Mouse (Mus musculus) midbrain, postnatal 0 days (tissue): ENCODE data around the gene Tut4. TPM values are rescaled to one million over a fixed set of nuclear protein-coding genes. Genes with fewer than 3 reads are reported as not detected.

ENCODE experiments used
- ATAC-seq: fragments of 200-750 bp; cut with Nextera tagmentation; 2 replicates; pipeline ENCODE4 v1.8.0; 2017; ENCODE audit warnings: moderate number of reproducible peaks, mild to moderate bottlenecking, moderate TSS enrichment, moderate library complexity; ENCODE audit not compliant: low FRiP score
- DNase-seq: peaks from one replicate; pipeline ENCODE4 v3.0.0-alpha.2; 2015; ENCODE audit warnings: low spot score
- H3K27ac ChIP-seq: fragments of 300-500 bp; sonication (generic); 2 replicates; pipeline ENCODE4 v1.5.1; 2014; ENCODE audit warnings: low read depth, mild to moderate bottlenecking, low read length, mixed read lengths
- H3K27me3 ChIP-seq: fragments of 300-500 bp; sonication (generic); 2 replicates; pipeline ENCODE4 v1.6.1; 2014; ENCODE audit warnings: low read length, control low read depth, mixed read lengths; ENCODE audit not compliant: insufficient read depth
- H3K36me3 ChIP-seq: fragments of 300-500 bp; sonication (generic); 2 replicates; pipeline ENCODE4 v1.6.1; 2014; ENCODE audit warnings: low read length, control low read depth, mixed read lengths; ENCODE audit not compliant: insufficient read depth
- H3K4me1 ChIP-seq: fragments of 300-500 bp; sonication (generic); 2 replicates; pipeline ENCODE4 v1.6.1; 2014; ENCODE audit warnings: mild to moderate bottlenecking, control low read depth, antibody characterized with exemption, low read length, mixed read lengths; ENCODE audit not compliant: insufficient read depth
- H3K4me2 ChIP-seq: fragments of 300-500 bp; sonication (generic); 2 replicates; pipeline ENCODE4 v1.6.1; 2014; ENCODE audit warnings: low read depth, mild to moderate bottlenecking, low read length, mixed read lengths; ENCODE audit not compliant: poor library complexity, severe bottlenecking
- H3K4me3 ChIP-seq: fragments of 300-500 bp; sonication (generic); 2 replicates; pipeline ENCODE4 v1.5.1; 2014; ENCODE audit warnings: low read depth, mild to moderate bottlenecking, low read length, moderate library complexity
- H3K9ac ChIP-seq: fragments of 300-500 bp; sonication (generic); replicated peaks from 2 replicates; pipeline ENCODE4 v1.6.1; 2014; ENCODE audit warnings: mild to moderate bottlenecking, low read length, moderate library complexity, mixed read lengths; ENCODE audit not compliant: poor library complexity, severe bottlenecking
- H3K9me3 ChIP-seq: fragments of 300-500 bp; sonication (generic); 2 replicates; pipeline ENCODE4 v1.6.1; 2016; ENCODE audit warnings: low read length, control low read depth
- CTCF ChIP-seq: IDR thresholded peaks from 2 replicates; pipeline ENCODE4 v1.5.1; 2016; ENCODE audit warnings: antibody characterized with exemption, mild to moderate bottlenecking
- WGBS: fragments of 180-500 bp; shearing (Covaris S2); extraction: QIAGEN DNeasy Blood & Tissue Kit; methylation state at CpG from one replicate; pipeline ENCODE4 v1.1.7; 2014; 5-methylcytosine and 5-hydroxymethylcytosine counted together
- polyA plus RNA-seq: library from polyadenylated mRNA; unstranded; fragments of >200 nt; fragmentation: Nextera tagmentation; extraction: Ambion mirVana; gene quantifications from 2 replicates; pipeline ENCODE4 v1.2.1, GENCODE M21; 2015
- total RNA-seq: library from RNA; depleted of rRNA; stranded (reverse); fragments of >200 nt; gene quantifications from 2 replicates; pipeline ENCODE4 v1.2.3, GENCODE M21; 2014

Tut4 gene
- total and polyA plus RNA-seq, 2 experiments from 2014 or later, result 45.7 to 52.2 TPM

DNA sequence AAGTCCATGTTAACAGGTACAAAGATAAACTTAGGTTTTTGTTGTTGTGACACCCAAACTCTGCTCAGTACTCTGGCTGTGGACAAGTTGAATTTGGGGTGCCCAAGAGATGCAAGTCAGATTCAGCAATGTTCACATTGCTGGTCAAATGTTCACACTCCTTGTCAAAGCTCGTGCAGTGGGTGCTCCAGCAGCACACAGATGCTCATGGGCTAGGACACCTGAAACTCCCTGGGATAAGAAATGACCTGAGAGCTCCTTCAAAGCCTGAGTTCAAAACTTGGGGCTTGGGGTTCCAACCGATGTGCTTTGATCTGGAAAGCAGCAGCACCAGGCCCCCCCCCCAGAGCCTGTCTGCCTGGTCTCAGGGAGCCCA, 27.7 kb upstream of the Tut4 start:
- no peak overlapping the region for H3K27ac ChIP-seq
- no peak overlapping the region for H3K9ac ChIP-seq
- H3K27me3 ChIP-seq, result no peaks in the 10 kb centered on the region
- DNase-seq (no peak), ATAC-seq (no peak)
- H3K4me1 ChIP-seq, result peaks cover 10% of the 10 kb centered on the region; the same call in 1 of the 2 replicates
- no peak overlapping the region for H3K4me3 ChIP-seq
- no peak for TF ChIP-seq CTCF
- 46% methylated on average over 2 of the region's 2 CpGs for WGBS
- H3K4me2 ChIP-seq, result no peak overlapping the region
- no peaks in the 10 kb centered on the region for H3K9me3 ChIP-seq
- no peaks in the 10 kb centered on the region for H3K36me3 ChIP-seq

DNA sequence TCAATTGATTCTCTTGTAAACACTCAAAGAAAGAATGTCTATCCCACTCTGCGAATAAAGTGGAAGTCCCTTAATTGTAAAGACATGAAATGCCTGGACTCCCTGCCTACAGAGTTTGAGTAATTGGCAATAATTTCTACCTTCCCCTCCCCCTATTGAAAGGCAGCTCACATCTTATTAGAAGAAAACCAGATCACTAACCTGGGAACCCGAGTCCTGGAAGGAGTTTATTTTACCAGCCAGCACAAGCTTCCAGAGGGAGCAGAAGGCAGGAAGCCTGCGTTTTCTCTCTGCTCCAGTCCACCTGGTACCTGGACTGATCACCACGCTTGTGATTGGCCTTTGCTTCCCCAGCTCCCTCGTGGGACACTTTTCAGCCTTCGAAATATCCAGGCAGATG, 25.9 kb upstream of the Tut4 start:
- H3K4me1 ChIP-seq, result peaks cover 10% of the 10 kb centered on the region; the same call in 1 of the 2 replicates
- H3K4me2 ChIP-seq, result no peak overlapping the region
- no peaks in the 10 kb centered on the region for H3K9me3 ChIP-seq
- no peak overlapping the region for H3K27ac ChIP-seq
- H3K4me3 ChIP-seq, result no peak overlapping the region
- H3K36me3 ChIP-seq, result no peaks in the 10 kb centered on the region
- no peak overlapping the region for H3K9ac ChIP-seq
- ATAC-seq, result no peak
- DNase-seq, result no peak
- no peak for TF ChIP-seq CTCF
- H3K27me3 ChIP-seq, result no peaks in the 10 kb centered on the region
- WGBS, result 51% methylated on average over 6 of the region's 6 CpGs

DNA sequence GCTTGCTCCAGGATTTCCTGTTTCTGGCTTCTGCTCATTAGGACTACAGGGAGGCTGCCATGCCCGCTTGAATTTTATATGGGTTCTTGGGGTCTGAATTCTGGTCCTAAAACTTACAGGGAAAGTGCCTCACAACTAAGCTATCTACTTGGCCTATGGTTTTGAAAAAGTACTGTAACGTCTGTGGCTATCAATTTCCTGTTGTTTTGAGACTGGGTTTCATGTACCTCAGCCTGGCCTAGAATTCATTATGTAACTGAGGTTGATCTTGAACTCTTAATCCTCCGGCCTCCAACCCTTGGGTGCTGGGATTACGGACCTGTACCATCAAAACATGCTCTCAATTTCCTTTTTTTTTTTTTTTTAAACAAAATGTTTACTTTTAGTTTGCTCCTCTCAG, 25.0 kb upstream of the Tut4 start:
- H3K36me3 ChIP-seq, result no peaks in the 10 kb centered on the region
- no peaks in the 10 kb centered on the region for H3K27me3 ChIP-seq
- WGBS, result 87% methylated on average over 4 of the region's 4 CpGs
- H3K27ac ChIP-seq, result no peak overlapping the region
- no peak overlapping the region for H3K9ac ChIP-seq
- no peak overlapping the region for H3K4me3 ChIP-seq
- peaks cover 10% of the 10 kb centered on the region; the same call in 1 of the 2 replicates for H3K4me1 ChIP-seq
- DNase-seq (no peak), ATAC-seq (no peak)
- no peak overlapping the region for H3K4me2 ChIP-seq
- TF ChIP-seq CTCF, result no peak
- H3K9me3 ChIP-seq, result no peaks in the 10 kb centered on the region

DNA sequence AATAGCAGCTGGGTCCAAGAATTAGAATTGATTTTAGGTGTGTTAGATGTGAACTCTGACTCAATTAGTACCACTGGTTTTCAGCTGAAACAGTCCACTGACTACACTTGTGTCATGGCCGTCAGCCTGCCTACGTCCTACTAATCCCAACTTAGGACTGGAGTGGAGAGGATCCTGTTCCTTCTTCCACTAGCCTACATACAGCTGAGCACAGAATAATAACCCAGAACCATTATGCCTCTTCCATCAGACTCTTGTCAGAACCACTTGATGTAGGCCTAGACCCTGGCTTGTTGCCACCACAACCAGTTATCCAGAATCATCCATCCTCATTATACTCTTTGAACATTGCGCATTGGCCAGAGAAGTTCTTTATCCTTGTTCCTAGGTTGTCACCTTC, 24.4 kb upstream of the Tut4 start:
- 93% methylated on average over 3 of the region's 3 CpGs for WGBS
- H3K27me3 ChIP-seq, result no peaks in the 10 kb centered on the region
- no peaks in the 10 kb centered on the region for H3K36me3 ChIP-seq
- H3K27ac ChIP-seq, result no peak overlapping the region
- TF ChIP-seq CTCF, result no peak
- no peaks in the 10 kb centered on the region for H3K9me3 ChIP-seq
- DNase-seq (no peak), ATAC-seq (no peak)
- no peak overlapping the region for H3K4me2 ChIP-seq
- no peak overlapping the region for H3K9ac ChIP-seq
- H3K4me3 ChIP-seq, result no peak overlapping the region
- H3K4me1 ChIP-seq, result peaks cover 10% of the 10 kb centered on the region; the same call in 1 of the 2 replicates

DNA sequence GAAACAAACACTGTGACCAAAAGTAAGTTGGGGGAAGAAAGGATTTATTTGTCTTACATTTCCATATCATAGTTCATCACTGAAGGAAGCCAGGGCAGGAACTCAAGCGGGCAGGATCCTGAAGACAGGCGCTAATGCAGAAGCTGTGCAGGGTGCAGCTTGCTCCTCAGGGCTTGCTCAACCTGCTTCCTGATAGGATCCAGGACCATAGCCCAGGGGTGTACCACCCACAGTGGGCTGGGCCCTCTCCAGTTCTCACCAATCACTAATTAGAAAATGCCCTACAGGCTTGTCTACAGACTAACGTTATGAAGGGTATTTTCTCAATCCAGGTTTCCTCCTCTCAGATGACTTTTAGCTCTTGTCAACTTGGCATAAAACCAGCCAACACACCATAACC, 23.6 kb upstream of the Tut4 start:
- H3K27me3 ChIP-seq, result no peaks in the 10 kb centered on the region
- H3K4me3 ChIP-seq, result no peak overlapping the region
- DNase-seq (no peak), ATAC-seq (no peak)
- no peaks in the 10 kb centered on the region for H3K36me3 ChIP-seq
- no peak overlapping the region for H3K4me2 ChIP-seq
- no peak overlapping the region for H3K9ac ChIP-seq
- peaks cover 10% of the 10 kb centered on the region; the same call in 1 of the 2 replicates for H3K4me1 ChIP-seq
- no peaks in the 10 kb centered on the region for H3K9me3 ChIP-seq
- 76% methylated on average over 3 of the region's 3 CpGs for WGBS
- H3K27ac ChIP-seq, result no peak overlapping the region
- TF ChIP-seq CTCF, result no peak

DNA sequence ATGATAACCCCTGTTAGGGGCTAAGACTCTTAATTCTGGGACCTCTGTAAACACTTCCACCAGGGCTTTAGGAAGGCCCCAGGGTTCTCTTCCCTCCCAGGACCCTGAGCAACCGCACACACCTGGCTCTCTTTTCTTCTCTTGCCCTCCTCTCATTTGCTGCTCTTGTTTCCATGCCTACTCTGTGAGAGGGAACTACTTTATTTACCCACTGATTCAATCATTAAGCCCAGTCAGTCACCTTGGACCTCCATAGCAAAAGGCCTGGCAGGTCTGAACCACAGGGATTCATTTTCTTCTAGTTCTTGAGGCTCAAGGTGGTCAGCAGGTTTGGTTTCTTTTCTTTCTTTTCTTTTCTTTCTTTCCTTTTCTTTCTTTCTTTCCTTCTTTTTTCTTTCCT, 23.0 kb upstream of the Tut4 start:
- no peak for TF ChIP-seq CTCF
- no peak overlapping the region for H3K27ac ChIP-seq
- 73% methylated on average over 1 of the region's 1 CpGs for WGBS
- ATAC-seq (no peak), DNase-seq (no peak)
- no peak overlapping the region for H3K9ac ChIP-seq
- H3K36me3 ChIP-seq, result no peaks in the 10 kb centered on the region
- H3K27me3 ChIP-seq, result no peaks in the 10 kb centered on the region
- H3K4me2 ChIP-seq, result no peak overlapping the region
- H3K4me3 ChIP-seq, result no peak overlapping the region
- H3K9me3 ChIP-seq, result no peaks in the 10 kb centered on the region
- H3K4me1 ChIP-seq, result peaks cover 5% of the 10 kb centered on the region; the same call in 1 of the 2 replicates
